Mouse (Mus musculus): ENCODE measurements around the gene Pakap. TPM values are rescaled to one million over a fixed set of nuclear protein-coding genes. Genes with fewer than 3 reads are reported as not detected.
A peak's percentile ranks its signal among the peaks of the same experiment; 100 is the strongest.

The Pakap gene
- polyA plus RNA-seq, 1 experiment from 2014 or later: 9.8 TPM

GRCm38 (mm10) chr4:57841911-57842310 is 273.9 kb downstream of the Pakap start:
- H3K4me2 ChIP-seq (ENCODE audit: low read depth, low read length): no peak overlapping the region
- ATAC-seq (ENCODE audit: low read depth): no peak
- WGBS: 0% methylated on average over 1 of the region's 1 CpGs
- H3K4me1 ChIP-seq (ENCODE audit: control insufficient read depth, insufficient read depth, low read length): 0 out of 2 replicates have a peak, but pooled peaks cover 5% of the 10 kb centered on the region
- no peak overlapping the region for H3K4me3 ChIP-seq (ENCODE audit: low read depth, low read length)
- H3K9ac ChIP-seq (replicated peaks; ENCODE audit: low read depth, low read length): no peak overlapping the region
- no peaks in the 10 kb centered on the region for H3K36me3 ChIP-seq (ENCODE audit: control insufficient read depth, insufficient read depth, low read length)
- H3K9me3 ChIP-seq (ENCODE audit: control insufficient read depth, low read length): no peaks in the 10 kb centered on the region
- H3K27me3 ChIP-seq (ENCODE audit: control insufficient read depth, insufficient read depth, low read length): no peaks in the 10 kb centered on the region
- H3K27ac ChIP-seq (ENCODE audit: low read depth, low read length): no peak overlapping the region

DNA sequence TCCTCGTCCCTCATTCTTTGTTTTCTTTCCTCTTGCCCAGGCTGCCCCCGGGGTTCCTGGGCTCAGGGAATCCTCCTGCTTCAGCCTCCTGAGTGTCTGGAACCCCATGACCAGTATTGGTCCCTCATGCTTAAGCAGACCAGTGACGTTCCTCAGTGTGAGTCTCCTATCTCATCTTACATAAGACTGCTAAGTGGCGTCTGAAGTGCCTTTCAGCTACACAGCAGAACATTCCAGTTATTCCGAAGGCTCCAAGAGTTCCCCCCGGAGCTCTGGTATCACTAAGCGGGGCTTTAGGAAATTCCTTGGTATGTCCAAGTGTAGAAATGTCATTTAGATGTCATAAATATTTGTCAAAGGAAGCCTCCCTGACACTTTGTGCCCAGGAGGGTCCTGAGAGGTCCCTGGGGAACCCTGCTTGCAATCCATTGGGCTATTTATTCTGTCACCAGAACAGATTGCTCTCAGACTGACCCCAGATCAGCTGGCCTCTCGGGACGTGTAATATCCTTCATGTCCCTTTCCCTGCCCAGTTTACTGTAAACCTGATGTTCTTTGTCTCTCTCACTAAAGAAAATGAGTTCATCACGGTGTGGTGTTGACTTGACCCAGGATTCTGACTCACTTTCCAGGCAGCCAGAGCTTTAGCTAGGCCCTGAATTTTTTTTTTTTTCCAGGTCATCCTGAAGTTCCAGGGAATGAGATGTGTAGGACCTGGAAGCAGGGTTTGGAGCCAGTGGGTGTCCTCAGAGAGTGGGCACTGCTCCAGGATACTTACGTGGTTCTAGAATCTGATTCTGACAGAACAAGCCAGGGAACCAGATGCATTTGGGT is 274.7 kb downstream of the Pakap start:
- H3K4me2 ChIP-seq (ENCODE audit: low read depth, low read length): no peak overlapping the region
- H3K9me3 ChIP-seq (ENCODE audit: control insufficient read depth, low read length): no peaks in the 10 kb centered on the region
- no peak for ATAC-seq (ENCODE audit: low read depth)
- H3K27ac ChIP-seq (ENCODE audit: low read depth, low read length): no peak overlapping the region
- no peaks in the 10 kb centered on the region for H3K36me3 ChIP-seq (ENCODE audit: control insufficient read depth, insufficient read depth, low read length)
- no peak overlapping the region for H3K4me3 ChIP-seq (ENCODE audit: low read depth, low read length)
- no peak overlapping the region for H3K9ac ChIP-seq (replicated peaks; ENCODE audit: low read depth, low read length)
- WGBS: 68% methylated on average over 11 of the region's 11 CpGs
- H3K27me3 ChIP-seq (ENCODE audit: control insufficient read depth, insufficient read depth, low read length): no peaks in the 10 kb centered on the region
- 0 out of 2 replicates have a peak, but pooled peaks cover 5% of the 10 kb centered on the region for H3K4me1 ChIP-seq (ENCODE audit: control insufficient read depth, insufficient read depth, low read length)

DNA sequence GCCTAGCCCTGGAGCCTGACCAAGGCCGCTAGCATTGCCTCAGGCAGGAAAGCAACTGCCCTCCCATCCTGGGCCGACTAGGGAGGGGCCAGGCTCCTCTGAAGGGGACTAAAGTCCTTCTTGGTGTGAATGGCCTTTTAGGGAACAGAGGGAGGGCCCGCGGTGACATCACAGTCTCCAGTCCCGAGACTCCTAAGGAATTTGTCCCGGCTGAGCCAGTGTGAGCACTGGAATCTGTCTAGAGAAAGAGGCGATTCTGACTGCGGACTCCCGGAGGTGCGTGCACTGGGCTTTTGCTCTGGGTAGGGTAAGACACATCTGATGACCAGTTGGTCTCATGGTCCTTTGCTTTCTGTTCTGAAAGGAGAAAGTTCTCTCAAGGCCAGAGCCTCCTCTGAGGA is 277.1 kb downstream of the Pakap start:
- 0 out of 2 replicates have a peak, but pooled peaks cover 5% of the 10 kb centered on the region for H3K4me1 ChIP-seq (ENCODE audit: control insufficient read depth, insufficient read depth, low read length)
- peak overlapping the region; percentile 79 for H3K27ac ChIP-seq (ENCODE audit: low read depth, low read length)
- H3K27me3 ChIP-seq (ENCODE audit: control insufficient read depth, insufficient read depth, low read length): no peaks in the 10 kb centered on the region
- peak overlapping the region; percentile 19; the same call in 1 of the 2 replicates for H3K4me3 ChIP-seq (ENCODE audit: low read depth, low read length)
- H3K9ac ChIP-seq (replicated peaks; ENCODE audit: low read depth, low read length): peak overlapping the region; percentile 32; the same call in 1 of the 2 replicates
- H3K36me3 ChIP-seq (ENCODE audit: control insufficient read depth, insufficient read depth, low read length): no peaks in the 10 kb centered on the region
- peak; percentile 83 for ATAC-seq (ENCODE audit: low read depth)
- H3K4me2 ChIP-seq (ENCODE audit: low read depth, low read length): peak overlapping the region; percentile 31; the same call in 1 of the 2 replicates
- under 1% methylated on average over 10 of the region's 10 CpGs for WGBS
- H3K9me3 ChIP-seq (ENCODE audit: control insufficient read depth, low read length): no peaks in the 10 kb centered on the region

DNA sequence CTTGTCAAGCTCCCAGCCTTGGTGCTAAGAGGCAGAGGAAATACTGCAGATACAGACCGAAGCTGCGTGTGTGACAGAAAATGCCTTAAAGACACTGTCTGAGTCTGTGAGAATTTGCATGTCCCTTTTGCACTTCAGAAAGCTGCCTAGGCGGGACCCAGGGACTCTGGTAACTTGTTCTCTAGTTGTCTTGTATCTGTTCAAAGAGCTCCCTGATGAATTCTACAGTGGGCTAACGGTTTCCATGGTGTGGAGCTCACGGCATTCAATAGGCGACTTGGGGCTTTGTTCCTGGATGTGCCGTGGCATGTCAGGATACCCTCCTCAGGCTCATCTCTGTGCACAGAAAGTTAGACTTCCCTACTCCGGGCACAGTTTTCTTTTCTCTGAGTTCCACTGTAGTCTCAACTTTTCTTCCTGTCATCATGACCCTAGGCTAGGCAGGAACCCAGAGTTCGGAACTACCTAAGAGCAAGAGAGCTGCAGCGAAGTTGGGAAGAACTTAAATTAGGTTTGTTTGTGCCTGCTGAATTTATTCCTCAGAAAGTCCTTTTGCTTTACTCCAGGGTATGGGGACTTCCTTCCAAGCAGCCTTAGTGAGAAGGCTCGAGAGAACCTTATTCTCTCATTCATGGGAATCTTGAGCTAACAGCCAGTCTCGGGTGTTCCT is 277.7 kb downstream of the Pakap start:
- H3K4me2 ChIP-seq (ENCODE audit: low read depth, low read length): peak overlapping the region; percentile 31
- H3K27ac ChIP-seq (ENCODE audit: low read depth, low read length): peak overlapping the region; percentile 79
- no peaks in the 10 kb centered on the region for H3K9me3 ChIP-seq (ENCODE audit: control insufficient read depth, low read length)
- peak overlapping the region; percentile 19 for H3K4me3 ChIP-seq (ENCODE audit: low read depth, low read length)
- H3K9ac ChIP-seq (replicated peaks; ENCODE audit: low read depth, low read length): 0 out of 2 replicates have a peak overlapping the region, but pooled peaks have one; percentile 32
- H3K36me3 ChIP-seq (ENCODE audit: control insufficient read depth, insufficient read depth, low read length): no peaks in the 10 kb centered on the region
- 16% methylated on average over 12 of the region's 12 CpGs for WGBS
- H3K4me1 ChIP-seq (ENCODE audit: control insufficient read depth, insufficient read depth, low read length): 0 out of 2 replicates have a peak, but pooled peaks cover 5% of the 10 kb centered on the region
- ATAC-seq (ENCODE audit: low read depth): peak; percentile 21
- H3K27me3 ChIP-seq (ENCODE audit: control insufficient read depth, insufficient read depth, low read length): no peaks in the 10 kb centered on the region

DNA sequence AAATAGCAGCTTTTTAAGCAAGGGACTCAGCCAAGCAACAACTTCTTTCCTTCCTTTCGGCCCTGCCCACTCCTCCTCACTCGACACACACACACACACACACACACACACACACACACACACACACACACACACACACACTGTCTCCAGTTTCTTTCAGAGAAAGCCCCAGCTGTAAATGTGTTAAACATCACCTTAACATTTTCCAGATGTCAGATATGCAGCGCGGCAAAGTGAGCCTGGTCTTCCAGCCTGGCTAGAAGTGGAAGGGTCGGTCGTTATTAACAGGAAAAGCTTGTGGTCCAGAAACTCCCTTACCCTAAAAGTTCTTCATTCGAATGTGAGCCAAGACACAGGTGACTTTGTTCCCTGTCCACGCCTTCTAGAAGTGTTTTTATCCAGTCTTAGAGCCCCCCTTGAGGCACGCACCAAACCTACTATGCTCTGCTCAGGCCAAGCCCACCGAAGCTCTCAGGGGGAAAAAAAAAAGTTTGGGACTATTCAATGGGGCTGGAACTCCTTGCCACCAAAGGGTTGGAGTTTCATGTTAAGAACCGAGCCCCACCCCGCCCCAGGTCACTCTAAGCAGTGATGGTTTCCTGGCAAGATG is 278.5 kb downstream of the Pakap start:
- H3K27ac ChIP-seq (ENCODE audit: low read depth, low read length): peak overlapping the region; percentile 30; the same call in 1 of the 2 replicates
- H3K36me3 ChIP-seq (ENCODE audit: control insufficient read depth, insufficient read depth, low read length): no peaks in the 10 kb centered on the region
- WGBS: 51% methylated on average over 12 of the region's 12 CpGs
- no peak for ATAC-seq (ENCODE audit: low read depth)
- 0 out of 2 replicates have a peak, but pooled peaks cover 5% of the 10 kb centered on the region for H3K4me1 ChIP-seq (ENCODE audit: control insufficient read depth, insufficient read depth, low read length)
- no peak overlapping the region for H3K9ac ChIP-seq (replicated peaks; ENCODE audit: low read depth, low read length)
- H3K4me3 ChIP-seq (ENCODE audit: low read depth, low read length): no peak overlapping the region
- H3K27me3 ChIP-seq (ENCODE audit: control insufficient read depth, insufficient read depth, low read length): no peaks in the 10 kb centered on the region
- H3K4me2 ChIP-seq (ENCODE audit: low read depth, low read length): peak overlapping the region; percentile 31
- no peaks in the 10 kb centered on the region for H3K9me3 ChIP-seq (ENCODE audit: control insufficient read depth, low read length)

GRCm38 (mm10) chr4:57846991-57847422 is 279.0 kb downstream of the Pakap start:
- WGBS: 18% methylated on average over 8 of the region's 8 CpGs
- Histone ChIP-seq H3K4me2 (ENCODE audit: low read depth, low read length) (peak overlapping the region; percentile 31; the same call in 1 of the 2 replicates), H3K9ac (replicated peaks; ENCODE audit: low read depth, low read length) (no peak overlapping the region), H3K9me3 (ENCODE audit: control insufficient read depth, low read length) (no peaks in the 10 kb centered on the region), H3K36me3 (ENCODE audit: control insufficient read depth, insufficient read depth, low read length) (no peaks in the 10 kb centered on the region), H3K27ac (ENCODE audit: low read depth, low read length) (peak overlapping the region; percentile 57), H3K4me3 (ENCODE audit: low read depth, low read length) (no peak overlapping the region), H3K4me1 (ENCODE audit: control insufficient read depth, insufficient read depth, low read length) (0 out of 2 replicates have a peak, but pooled peaks cover 5% of the 10 kb centered on the region), H3K27me3 (ENCODE audit: control insufficient read depth, insufficient read depth, low read length) (no peaks in the 10 kb centered on the region)
- no peak; the same call in 1 of the 2 replicates for ATAC-seq (ENCODE audit: low read depth)

DNA sequence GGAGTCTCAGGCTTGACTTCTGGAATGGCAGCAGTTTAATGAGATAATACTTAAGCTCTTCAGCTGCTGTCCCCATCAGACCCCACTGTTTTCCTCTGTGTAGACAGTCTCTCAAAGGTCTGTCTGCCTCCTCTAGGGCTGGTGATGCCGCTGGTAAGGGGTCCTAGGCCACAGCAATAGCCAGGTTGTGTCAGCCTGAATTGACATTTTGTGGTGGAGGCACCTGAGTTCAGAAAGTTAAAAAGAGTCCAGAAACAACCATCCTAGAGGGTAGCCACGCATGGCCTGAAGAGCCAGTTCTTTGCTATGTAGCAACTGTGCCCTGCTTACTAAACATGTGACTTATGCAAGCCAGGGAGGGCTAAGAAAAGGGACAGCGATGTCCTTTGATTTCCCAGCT is 279.7 kb downstream of the Pakap start:
- ATAC-seq (ENCODE audit: low read depth): no peak
- peak overlapping the region; percentile 57; the same call in 1 of the 2 replicates for H3K27ac ChIP-seq (ENCODE audit: low read depth, low read length)
- H3K4me3 ChIP-seq (ENCODE audit: low read depth, low read length): no peak overlapping the region
- H3K4me2 ChIP-seq (ENCODE audit: low read depth, low read length): peak overlapping the region; percentile 29; the same call in 1 of the 2 replicates
- 89% methylated on average over 3 of the region's 3 CpGs for WGBS
- no peaks in the 10 kb centered on the region for H3K9me3 ChIP-seq (ENCODE audit: control insufficient read depth, low read length)
- 0 out of 2 replicates have a peak, but pooled peaks cover 3% of the 10 kb centered on the region for H3K4me1 ChIP-seq (ENCODE audit: control insufficient read depth, insufficient read depth, low read length)
- no peak overlapping the region for H3K9ac ChIP-seq (replicated peaks; ENCODE audit: low read depth, low read length)
- no peaks in the 10 kb centered on the region for H3K36me3 ChIP-seq (ENCODE audit: control insufficient read depth, insufficient read depth, low read length)
- H3K27me3 ChIP-seq (ENCODE audit: control insufficient read depth, insufficient read depth, low read length): no peaks in the 10 kb centered on the region

GRCm38 (mm10) chr4:57849465-57849864 is 281.5 kb downstream of the Pakap start:
- no peak for ATAC-seq (ENCODE audit: low read depth)
- no peak overlapping the region for H3K27ac ChIP-seq (ENCODE audit: low read depth, low read length)
- H3K36me3 ChIP-seq (ENCODE audit: control insufficient read depth, insufficient read depth, low read length): no peaks in the 10 kb centered on the region
- no peak overlapping the region for H3K9ac ChIP-seq (replicated peaks; ENCODE audit: low read depth, low read length)
- no peak overlapping the region for H3K4me2 ChIP-seq (ENCODE audit: low read depth, low read length)
- no peaks in the 10 kb centered on the region for H3K9me3 ChIP-seq (ENCODE audit: control insufficient read depth, low read length)
- no peaks in the 10 kb centered on the region for H3K27me3 ChIP-seq (ENCODE audit: control insufficient read depth, insufficient read depth, low read length)
- WGBS: 82% methylated on average over 6 of the region's 6 CpGs
- H3K4me3 ChIP-seq (ENCODE audit: low read depth, low read length): no peak overlapping the region
- H3K4me1 ChIP-seq (ENCODE audit: control insufficient read depth, insufficient read depth, low read length): 0 out of 2 replicates have a peak, but pooled peaks cover 2% of the 10 kb centered on the region

Measured in neural tube, embryonic 14.5 days (tissue).